Mouse (Mus musculus) liver, embryonic 13.5 days (tissue): ENCODE data around the gene Sox4. TPM values are rescaled to one million over a fixed set of nuclear protein-coding genes. Genes with fewer than 3 reads are reported as not detected.

Experiments
- ATAC-seq: fragments of 200-750 bp; cut with Nextera tagmentation; 2 replicates; pipeline ENCODE4 v1.8.0; 2017; ENCODE audit warnings: low read depth, mild to moderate bottlenecking, moderate number of reproducible peaks, moderate library complexity
- DNase-seq: peaks from one replicate; pipeline ENCODE4 v3.0.0; 2022
- H3K27ac ChIP-seq: fragments of 300-500 bp; sonication (generic); 2 replicates; pipeline ENCODE4 v1.5.1; 2015; ENCODE audit warnings: moderate library complexity, mild to moderate bottlenecking, inconsistent platforms
- H3K27me3 ChIP-seq: fragments of 300-500 bp; sonication (generic); 2 replicates; pipeline ENCODE4 v1.6.1; 2015; ENCODE audit warnings: mild to moderate bottlenecking, inconsistent platforms
- H3K36me3 ChIP-seq: fragments of 300-500 bp; sonication (generic); 2 replicates; pipeline ENCODE4 v1.6.1; 2015; ENCODE audit warnings: mild to moderate bottlenecking, inconsistent platforms
- H3K4me1 ChIP-seq: fragments of 300-500 bp; sonication (generic); replicated peaks from 2 replicates; pipeline ENCODE4 v1.6.1; 2015; ENCODE audit warnings: inconsistent platforms
- H3K4me2 ChIP-seq: fragments of 300-500 bp; sonication (generic); 2 replicates; pipeline ENCODE4 v1.6.1; 2015; ENCODE audit warnings: inconsistent platforms, mild to moderate bottlenecking, moderate library complexity
- H3K4me3 ChIP-seq: fragments of 300-500 bp; sonication (generic); replicated peaks from 2 replicates; pipeline ENCODE4 v1.5.1; 2015; ENCODE audit warnings: mild to moderate bottlenecking, inconsistent platforms
- H3K9ac ChIP-seq: fragments of 300-500 bp; sonication (generic); 2 replicates; pipeline ENCODE4 v1.6.1; 2015; ENCODE audit warnings: mild to moderate bottlenecking, inconsistent platforms
- H3K9me3 ChIP-seq: fragments of 300-500 bp; sonication (generic); replicated peaks from 2 replicates; pipeline ENCODE4 v1.6.1; 2016; ENCODE audit warnings: inconsistent platforms
- WGBS: fragments of 180-500 bp; shearing (Covaris S2); methylation state at CpG from one replicate; pipeline ENCODE4 v1.1.7; 2015; ENCODE audit not compliant: insufficient replicate concordance; 5-methylcytosine and 5-hydroxymethylcytosine counted together
- polyA plus RNA-seq: library from polyadenylated mRNA; unstranded; fragments of >200 nt; fragmentation: Nextera tagmentation; extraction: Ambion mirVana; gene quantifications from 2 replicates; pipeline ENCODE4 v1.2.1, GENCODE M21; 2015

Sox4 gene
- 2.7 and 4.2 TPM in 2 replicates for polyA plus RNA-seq

GRCm38 (mm10) chr13:28953581-28953991, at the start of gene Sox4:
Gene Sox4, minus strand, starts transcription at chr13:28953713.
- ATAC-seq: peak; percentile 61
- under 1% methylated on average over 19 of the region's 19 CpGs for WGBS
- H3K36me3 ChIP-seq: no peaks in the 10 kb centered on the region

DNA sequence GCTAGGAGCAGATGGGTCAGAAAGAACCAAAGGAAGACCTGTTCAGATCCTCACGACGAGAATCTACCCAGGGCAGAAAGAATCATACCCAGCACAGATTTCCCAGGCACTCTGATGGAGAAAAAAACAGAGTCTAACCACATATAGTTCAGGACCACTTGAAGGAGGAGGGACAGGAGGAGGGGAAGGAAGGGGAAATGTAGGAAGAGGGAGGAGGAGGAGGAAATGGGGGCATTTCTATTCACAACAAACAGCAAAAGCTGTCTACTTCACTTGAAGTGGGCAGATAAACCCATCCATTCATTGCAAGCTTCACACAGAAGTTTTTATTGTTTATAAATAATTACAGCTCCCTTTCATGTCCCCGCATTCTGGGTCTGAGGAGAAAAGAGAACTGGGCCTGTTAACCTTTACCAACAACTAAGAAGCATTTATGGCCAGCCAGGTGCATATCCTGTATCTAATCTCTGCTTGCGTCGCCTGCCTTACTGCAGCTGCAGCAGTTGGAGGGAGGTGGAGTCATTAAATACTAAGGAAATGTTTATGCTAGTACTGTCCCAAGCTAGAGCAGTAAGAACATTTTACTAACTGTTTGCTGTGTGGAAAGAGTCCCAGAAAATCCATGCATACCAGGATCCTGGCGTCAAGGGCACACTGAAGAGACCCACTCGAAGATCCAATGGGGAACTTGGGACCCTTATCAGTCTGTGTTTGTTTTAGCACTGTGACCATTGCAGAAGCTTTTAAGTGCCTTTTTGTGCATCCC, 38.6 kb upstream of the Sox4 start:
- H3K4me2 ChIP-seq: no peak overlapping the region
- ATAC-seq: no peak

More at GRCm38 (mm10) chr13:28953581-28953991, at the start of gene Sox4:
- peak; percentile 69 for DNase-seq
- Histone ChIP-seq H3K4me1 (peaks cover 49% of the 10 kb centered on the region), H3K9me3 (no peaks in the 10 kb centered on the region), H3K4me3 (peak within 1 kb of the TSS; percentile 66), H3K27me3 (peaks cover 53% of the 10 kb centered on the region), H3K4me2 (peak within 1 kb of the TSS; percentile 80), H3K9ac (peak within 1 kb of the TSS; percentile 69), H3K27ac (peak within 1 kb of the TSS; percentile 80)

DNA sequence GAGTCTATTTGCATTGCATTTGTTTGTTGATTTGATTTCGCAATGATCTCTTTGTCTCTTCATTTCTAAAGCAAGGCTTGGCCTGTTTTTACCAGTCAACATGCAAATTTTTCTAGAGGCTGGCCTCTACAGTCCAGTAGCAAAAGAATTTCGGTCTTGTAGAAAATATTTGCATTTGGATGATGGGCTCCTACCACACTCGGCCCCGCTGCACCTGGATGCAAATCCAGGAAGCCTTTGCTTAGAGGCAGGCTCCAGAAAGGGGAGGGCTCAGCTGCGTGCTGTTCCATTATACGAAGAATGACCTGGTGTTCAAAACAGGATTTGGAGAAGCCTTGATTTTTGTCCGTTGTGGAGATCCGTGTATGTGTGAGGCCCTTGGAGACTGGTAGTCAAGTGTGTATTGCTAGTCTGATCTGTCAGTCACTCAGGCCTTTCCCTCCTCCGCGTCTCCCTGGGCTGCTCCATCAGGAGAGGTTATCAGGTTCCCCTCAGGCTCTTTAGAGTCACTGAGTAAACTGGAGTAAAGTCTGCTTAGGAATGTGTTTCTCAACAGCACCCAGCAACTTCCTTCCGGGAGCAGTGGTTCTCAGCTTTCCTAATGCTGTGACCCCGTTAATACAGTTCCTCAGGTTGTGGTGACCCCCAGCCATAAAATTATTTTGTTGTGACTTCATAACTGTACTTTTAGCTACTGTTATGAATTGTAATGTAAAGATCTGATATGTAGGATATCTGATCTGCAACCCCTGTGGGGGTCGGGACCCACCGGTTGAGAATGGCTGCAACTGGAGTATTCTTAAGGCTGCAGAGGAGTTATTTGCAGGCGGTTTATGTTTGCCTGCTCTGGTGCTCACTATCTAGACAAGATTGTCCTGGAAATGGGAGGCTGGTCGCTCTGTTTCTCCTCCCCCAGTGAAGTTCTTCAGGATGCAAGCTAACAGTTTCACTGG, 35.5 kb upstream of the Sox4 start:
- WGBS: 34% methylated on average over 16 of the region's 16 CpGs
- no peak for DNase-seq
- ATAC-seq: no peak
- no peaks in the 10 kb centered on the region for H3K9me3 ChIP-seq
- H3K9ac ChIP-seq: no peak overlapping the region
- no peaks in the 10 kb centered on the region for H3K27me3 ChIP-seq
- H3K4me2 ChIP-seq: peak overlapping the region; percentile 23; the same call in 1 of the 2 replicates
- no peak overlapping the region for H3K27ac ChIP-seq
- no peaks in the 10 kb centered on the region for H3K36me3 ChIP-seq
- H3K4me1 ChIP-seq: peaks cover 16% of the 10 kb centered on the region
- H3K4me3 ChIP-seq: no peak overlapping the region

More for the DNA sequence above, 38.6 kb upstream of the Sox4 start:
- WGBS: 40% methylated on average over 7 of the region's 7 CpGs
- Histone ChIP-seq H3K4me1 (peaks cover 16% of the 10 kb centered on the region), H3K27me3 (no peaks in the 10 kb centered on the region), H3K27ac (no peak overlapping the region), H3K9me3 (no peaks in the 10 kb centered on the region), H3K4me3 (no peak overlapping the region), H3K9ac (no peak overlapping the region), H3K36me3 (no peaks in the 10 kb centered on the region)
- no peak for DNase-seq

- H3K27me3 ChIP-seq: no peaks in the 10 kb centered on the region
- ATAC-seq: no peak
- no peak for DNase-seq
- H3K9ac ChIP-seq: no peak overlapping the region
- H3K36me3 ChIP-seq: no peaks in the 10 kb centered on the region
- H3K9me3 ChIP-seq: no peaks in the 10 kb centered on the region
- H3K4me2 ChIP-seq: no peak overlapping the region
- H3K4me3 ChIP-seq: no peak overlapping the region
- 51% methylated on average over 4 of the region's 4 CpGs for WGBS
- no peaks in the 10 kb centered on the region for H3K4me1 ChIP-seq
- no peak overlapping the region for H3K27ac ChIP-seq
Measured at GRCm38 (mm10) chr13:28980681-28981080, 27.2 kb upstream of the Sox4 start.

DNA sequence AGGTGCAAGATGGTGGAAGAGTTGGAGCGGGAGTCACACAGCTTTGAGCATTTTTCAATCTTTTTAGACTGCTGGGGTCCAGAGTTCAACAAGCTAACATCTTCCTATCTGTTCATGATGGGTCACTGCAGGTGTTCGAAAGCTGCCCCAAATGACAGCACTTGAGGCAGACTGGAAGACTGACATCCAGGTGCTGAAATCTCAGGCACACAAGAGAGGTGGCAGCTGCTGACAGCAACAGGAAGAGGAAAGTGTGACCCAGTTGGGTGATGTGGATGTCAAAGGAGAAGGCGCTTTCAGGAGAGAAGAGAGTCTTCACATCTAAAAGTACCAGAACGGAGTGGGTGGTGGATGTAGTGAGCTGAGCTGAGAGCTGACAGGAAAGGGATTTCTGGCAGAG, 21.5 kb upstream of the Sox4 start:
- H3K4me2 ChIP-seq: no peak overlapping the region
- H3K4me3 ChIP-seq: no peak overlapping the region
- 66% methylated on average over 4 of the region's 4 CpGs for WGBS
- no peak for DNase-seq
- no peak overlapping the region for H3K9ac ChIP-seq
- no peaks in the 10 kb centered on the region for H3K4me1 ChIP-seq
- no peaks in the 10 kb centered on the region for H3K9me3 ChIP-seq
- H3K27me3 ChIP-seq: no peaks in the 10 kb centered on the region
- no peak overlapping the region for H3K27ac ChIP-seq
- ATAC-seq: no peak
- no peaks in the 10 kb centered on the region for H3K36me3 ChIP-seq

GRCm38 (mm10) chr13:28974597-28974996, 21.1 kb upstream of the Sox4 start:
- H3K4me1 ChIP-seq: no peaks in the 10 kb centered on the region
- H3K27ac ChIP-seq: no peak overlapping the region
- H3K27me3 ChIP-seq: no peaks in the 10 kb centered on the region
- WGBS: 52% methylated on average over 5 of the region's 5 CpGs
- H3K4me3 ChIP-seq: no peak overlapping the region
- no peaks in the 10 kb centered on the region for H3K9me3 ChIP-seq
- DNase-seq: no peak
- no peak overlapping the region for H3K4me2 ChIP-seq
- H3K9ac ChIP-seq: no peak overlapping the region
- no peaks in the 10 kb centered on the region for H3K36me3 ChIP-seq
- no peak for ATAC-seq

DNA sequence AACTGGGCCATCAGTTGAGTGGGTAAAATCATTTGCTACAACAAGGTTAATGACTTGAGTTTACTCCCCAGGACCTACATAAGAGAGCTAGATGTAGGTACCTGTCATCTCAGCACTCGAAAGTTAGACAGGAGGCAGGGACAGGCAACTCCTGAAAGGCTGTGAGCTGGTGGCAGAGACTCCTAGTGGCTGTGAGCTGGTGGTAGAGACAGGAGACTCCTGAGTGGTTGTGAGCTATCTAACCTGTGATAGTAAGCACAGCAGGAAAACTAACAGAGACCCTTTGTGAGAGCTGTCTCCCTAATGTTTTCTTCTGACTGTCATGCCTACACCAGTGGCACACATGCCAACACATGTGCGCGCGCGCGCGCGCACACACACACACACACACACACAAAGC, 7.4 kb upstream of the Sox4 start:
- no peak overlapping the region for H3K4me3 ChIP-seq
- 92% methylated on average over 8 of the region's 8 CpGs for WGBS
- H3K9me3 ChIP-seq: no peaks in the 10 kb centered on the region
- H3K4me1 ChIP-seq: peaks cover 31% of the 10 kb centered on the region
- ATAC-seq (no peak), DNase-seq (no peak)
- no peak overlapping the region for H3K9ac ChIP-seq
- no peaks in the 10 kb centered on the region for H3K36me3 ChIP-seq
- no peak overlapping the region for H3K27ac ChIP-seq
- no peak overlapping the region for H3K4me2 ChIP-seq
- H3K27me3 ChIP-seq: peaks cover 16% of the 10 kb centered on the region

DNA sequence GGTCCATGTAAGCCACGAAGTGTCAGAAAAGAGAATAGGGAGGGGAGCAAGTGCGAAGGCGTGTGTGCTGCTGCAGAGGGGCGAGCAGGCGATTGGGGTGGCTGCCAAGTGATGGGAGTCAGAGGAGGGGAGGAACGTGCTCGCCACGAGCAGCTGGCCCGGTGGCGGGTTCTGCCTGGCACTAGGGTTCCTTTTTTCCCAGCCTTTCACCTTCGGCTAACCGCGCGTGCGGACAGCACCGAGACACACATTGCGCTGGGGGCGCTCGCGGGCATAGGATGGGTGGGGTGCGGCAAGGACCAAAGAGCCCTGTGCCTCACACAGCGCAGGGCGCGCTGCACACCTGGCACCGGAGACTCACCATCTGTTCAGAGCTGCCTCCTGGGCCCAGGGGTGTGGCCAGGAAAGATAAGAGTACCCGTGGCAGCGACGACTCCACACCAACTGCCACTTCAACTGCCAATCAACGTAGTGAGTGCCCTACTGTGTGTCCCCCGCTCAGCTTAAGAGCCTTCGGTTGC, 6.0 kb upstream of the Sox4 start:
- Histone ChIP-seq H3K4me2 (peak overlapping the region; percentile 89), H3K27ac (no peak overlapping the region), H3K27me3 (peaks cover 20% of the 10 kb centered on the region), H3K4me1 (peaks cover 31% of the 10 kb centered on the region), H3K4me3 (peak overlapping the region; percentile 63), H3K9ac (peak overlapping the region; percentile 70; the same call in 1 of the 2 replicates), H3K36me3 (no peaks in the 10 kb centered on the region), H3K9me3 (no peaks in the 10 kb centered on the region)
- peak; percentile 63 for DNase-seq
- peak; percentile 74 for ATAC-seq
- WGBS: under 1% methylated on average over 31 of the region's 31 CpGs

DNA sequence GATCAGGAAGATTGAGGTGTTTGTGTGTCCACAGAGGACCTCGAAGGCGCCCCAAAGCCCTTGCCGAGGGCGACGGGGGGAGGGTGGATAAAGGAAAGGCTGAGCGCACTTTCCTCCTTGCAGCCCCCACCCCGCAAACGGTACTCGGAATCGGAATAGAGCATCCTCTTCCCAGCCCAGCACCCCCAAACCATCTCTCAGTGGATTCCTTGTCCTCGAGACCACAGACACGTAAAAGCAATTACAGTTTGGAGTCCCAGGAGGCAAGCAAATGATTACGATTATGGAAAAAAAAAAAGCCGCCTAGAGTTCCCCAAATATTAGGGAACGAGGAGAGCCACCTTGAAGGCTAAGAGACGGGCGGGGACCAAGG, 5.5 kb upstream of the Sox4 start:
- DNase-seq: no peak
- peak overlapping the region; percentile 63 for H3K4me3 ChIP-seq
- H3K4me2 ChIP-seq: peak overlapping the region; percentile 89
- no peaks in the 10 kb centered on the region for H3K9me3 ChIP-seq
- no peaks in the 10 kb centered on the region for H3K36me3 ChIP-seq
- peak overlapping the region; percentile 70 for H3K9ac ChIP-seq
- peaks cover 32% of the 10 kb centered on the region for H3K4me1 ChIP-seq
- 0 out of 2 replicates have a peak overlapping the region, but pooled peaks have one; percentile 63 for H3K27ac ChIP-seq
- peaks cover 24% of the 10 kb centered on the region for H3K27me3 ChIP-seq
- no peak for ATAC-seq
- WGBS: 0% methylated on average over 17 of the region's 17 CpGs

- no peaks in the 10 kb centered on the region for H3K36me3 ChIP-seq
- peaks cover 30% of the 10 kb centered on the region for H3K27me3 ChIP-seq
- peak; percentile 52 for ATAC-seq
- peaks cover 38% of the 10 kb centered on the region for H3K4me1 ChIP-seq
- DNase-seq: peak; percentile 47
- under 1% methylated on average over 54 of the region's 54 CpGs for WGBS
- H3K9ac ChIP-seq: peak overlapping the region; percentile 70
- peak overlapping the region; percentile 63 for H3K4me3 ChIP-seq
- H3K9me3 ChIP-seq: no peaks in the 10 kb centered on the region
- peak overlapping the region; percentile 63 for H3K27ac ChIP-seq
- H3K4me2 ChIP-seq: peak overlapping the region; percentile 89
Measured at GRCm38 (mm10) chr13:28958211-28959067, 4.9 kb upstream of the Sox4 start.
